Mouse (Mus musculus): ENCODE results near the gene Kras.

The Kras gene

GRCm38 (mm10) chr6:145249291-145250184 lies 501 bp downstream of the Kras start:
- DNase-seq (ENCODE audit: low spot score in 2 of 2) = peak; percentile 37 to 40

DNA sequence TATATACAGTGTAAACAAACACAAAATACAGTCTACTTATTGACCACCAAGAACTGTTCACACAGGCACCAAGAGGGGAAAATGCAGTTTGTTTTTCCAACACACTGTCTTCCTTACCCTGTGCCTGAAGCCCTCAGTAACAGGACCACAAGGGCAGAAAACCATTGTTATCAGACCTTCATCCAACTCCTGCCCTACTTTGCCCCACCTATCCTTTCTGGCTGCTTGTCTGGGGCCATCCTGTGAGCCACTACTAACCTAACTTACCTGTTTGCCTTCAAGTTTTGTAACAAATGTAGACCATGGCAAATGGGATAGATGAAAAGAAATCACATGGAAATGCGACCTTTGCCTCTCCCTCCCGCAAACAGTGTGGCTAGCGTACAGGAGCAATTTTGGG lies 2.2 kb downstream of the Kras start:
- DNase-seq (ENCODE audit: low spot score in 2 of 2) = no peak

- DNase-seq (ENCODE audit: low spot score in 2 of 2) = no peak
Measured at GRCm38 (mm10) chr6:145246841-145247240, 3.2 kb downstream of the Kras start.

- DNase-seq (ENCODE audit: low spot score in 2 of 2) = no peak
Measured at GRCm38 (mm10) chr6:145242521-145242920, 7.5 kb downstream of the Kras start.

DNA sequence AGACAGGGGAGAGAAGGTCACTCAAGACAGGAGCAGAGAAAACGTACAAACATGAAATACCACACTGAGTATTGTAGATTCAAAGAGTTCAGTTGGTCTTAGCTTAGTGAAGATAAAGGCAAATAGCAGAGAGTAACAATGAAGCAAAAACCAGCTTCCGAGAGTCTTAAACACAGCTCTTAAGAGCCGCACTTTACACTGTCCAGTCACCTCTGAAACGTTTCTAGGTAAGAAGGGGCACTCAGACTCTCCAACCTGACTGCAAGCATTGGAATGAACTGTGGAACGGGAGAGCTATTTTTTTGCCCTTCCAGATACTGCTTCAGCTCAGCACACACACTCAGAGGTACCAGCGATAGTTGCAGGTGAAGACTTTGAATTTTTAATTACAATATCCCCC lies 9.8 kb downstream of the Kras start:
- DNase-seq (ENCODE audit: low spot score in 2 of 2) = no peak

GRCm38 (mm10) chr6:145237148-145237547 lies 12.9 kb downstream of the Kras start:
- no peak for DNase-seq (ENCODE audit: low spot score in 2 of 2)

DNA sequence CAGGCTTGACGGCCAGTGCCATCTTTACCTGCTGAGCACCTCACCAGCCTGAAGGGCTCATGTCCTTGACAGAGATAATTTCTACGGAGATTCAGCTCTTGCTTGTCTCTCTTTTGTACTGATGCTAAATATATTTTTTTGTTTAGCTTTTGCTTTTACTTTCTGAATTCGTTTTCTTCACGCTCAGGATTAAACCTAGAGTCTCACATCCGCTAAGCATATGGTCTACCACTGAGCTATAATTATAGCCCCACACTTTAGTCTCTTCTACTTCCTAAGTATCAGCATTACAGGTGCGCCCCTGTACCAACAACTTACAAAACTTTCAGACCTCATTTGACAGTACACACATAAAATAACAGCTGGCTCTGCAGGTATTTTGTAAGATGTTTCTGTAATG lies 14.7 kb downstream of the Kras start:
- no peak for DNase-seq (ENCODE audit: low spot score in 2 of 2)

DNA sequence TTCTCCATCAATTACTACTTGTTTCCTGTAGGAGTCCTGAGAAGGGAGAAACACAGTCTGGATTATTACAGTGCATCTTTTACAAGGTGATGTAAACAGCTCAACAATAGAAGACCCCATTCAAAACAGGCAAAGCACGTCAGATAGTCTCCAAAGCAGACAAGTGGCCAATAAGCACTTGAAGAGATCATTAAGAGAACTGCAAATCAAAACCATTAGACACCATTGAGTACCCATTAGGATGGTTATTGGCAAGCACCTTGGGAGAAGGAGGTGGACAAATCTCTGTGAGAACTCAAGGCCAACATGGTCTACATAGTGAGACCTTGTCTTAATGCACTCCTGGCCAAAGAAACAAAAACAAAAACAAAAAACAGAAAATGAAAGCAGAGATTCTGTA lies 15.6 kb downstream of the Kras start:
- DNase-seq (ENCODE audit: low spot score in 2 of 2) = no peak

GRCm38 (mm10) chr6:145226296-145226695 lies 23.7 kb downstream of the Kras start:
- no peak for DNase-seq (ENCODE audit: low spot score in 2 of 2)

DNA sequence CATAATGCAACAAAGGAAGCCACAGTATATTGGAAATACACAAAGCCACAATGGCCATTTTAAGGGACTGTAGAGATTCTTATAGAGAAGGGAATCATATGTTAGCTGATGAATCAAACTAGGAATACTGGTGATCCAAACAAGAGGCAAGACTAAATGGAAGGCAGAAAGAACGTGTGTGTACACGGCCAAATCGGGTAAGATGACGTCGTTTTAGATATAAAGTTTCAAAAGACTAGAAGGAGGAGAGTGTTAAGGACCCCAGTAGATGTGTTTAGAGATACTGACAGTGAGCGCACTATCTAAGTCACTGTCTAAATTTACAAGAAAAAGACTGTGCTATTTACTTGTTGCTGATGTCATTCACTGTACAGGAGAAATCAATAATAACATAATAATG lies 25.8 kb downstream of the Kras start:
- DNase-seq (ENCODE audit: low spot score in 2 of 2) = no peak

- no peak for DNase-seq (ENCODE audit: low spot score in 2 of 2)
Measured at GRCm38 (mm10) chr6:145215826-145216225, 34.2 kb downstream of the Kras start.

DNA sequence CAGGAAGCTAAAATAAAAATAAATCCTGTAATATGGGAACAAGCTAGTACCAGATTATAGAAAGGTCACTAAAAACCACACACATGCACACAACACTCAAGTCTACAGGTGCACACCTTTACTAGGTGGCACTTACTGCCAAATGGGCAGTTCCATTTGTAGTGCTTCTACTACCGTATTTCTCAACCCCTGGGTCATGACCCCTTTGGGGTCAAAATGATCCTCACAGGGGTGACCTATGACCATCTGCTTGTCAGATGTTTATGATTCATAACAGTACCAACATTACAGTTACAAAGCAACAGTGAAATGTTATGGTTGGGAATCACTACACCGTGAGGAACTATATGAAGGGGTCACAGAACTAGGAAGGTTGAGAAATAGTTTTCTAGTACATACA lies 36.1 kb downstream of the Kras start:
- no peak for DNase-seq (ENCODE audit: low spot score in 2 of 2)

- DNase-seq (ENCODE audit: low spot score in 2 of 2) = no peak
Measured at GRCm38 (mm10) chr6:145211376-145212305, 38.4 kb downstream of the Kras start.

- peak; percentile 98 to 99 for DNase-seq (ENCODE audit: low spot score in 2 of 2)
Measured at GRCm38 (mm10) chr6:145210816-145211338, 39.2 kb downstream of the Kras start, which contains the start of the genes Casc1 and Etfrf1. Gene Casc1, minus strand, starts transcription at chr6:145211005. Gene Etfrf1, plus strand, starts transcription at chr6:145211134.

- no peak for DNase-seq (ENCODE audit: low spot score in 2 of 2)
Measured at GRCm38 (mm10) chr6:145210056-145210680, 39.9 kb downstream of the Kras start.

DNA sequence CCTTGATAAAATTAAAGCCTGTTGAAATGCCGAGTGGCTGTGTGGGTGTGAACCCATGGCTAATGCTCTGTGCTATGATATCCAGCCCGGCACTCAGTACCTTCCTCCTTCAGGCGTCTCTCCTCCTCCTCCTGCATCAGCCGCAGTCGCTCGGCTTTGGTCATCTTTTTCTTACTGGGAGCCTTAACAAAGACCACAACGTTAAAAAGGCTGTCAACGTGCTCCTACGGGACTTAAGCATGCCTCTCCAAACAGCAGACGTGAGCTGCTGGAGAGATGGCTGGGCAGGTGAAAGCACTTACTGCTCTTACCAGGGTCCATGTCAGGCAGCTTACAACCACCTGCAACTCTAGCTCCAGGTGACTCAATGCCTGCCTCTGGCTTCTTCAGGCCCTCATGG lies 44.9 kb downstream of the Kras start:
- DNase-seq (ENCODE audit: low spot score in 2 of 2) = no peak

DNA sequence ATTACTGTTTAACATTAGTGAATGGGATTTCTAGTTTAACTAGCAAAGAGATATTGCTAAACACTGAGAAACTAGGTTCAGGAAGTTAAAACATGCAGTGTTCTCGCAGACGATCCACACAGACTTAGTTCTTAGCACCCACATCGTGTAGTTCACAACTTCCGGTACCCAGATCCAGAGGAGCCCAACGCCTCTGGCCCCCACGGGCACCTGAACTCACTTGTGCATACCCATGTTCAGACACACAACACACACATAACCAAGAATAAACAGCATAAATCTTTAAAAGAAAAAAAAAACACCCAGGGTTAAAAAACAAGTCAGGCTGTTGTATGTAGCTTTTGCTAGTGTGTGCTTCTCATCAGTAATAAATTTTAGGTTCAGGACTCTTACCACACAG lies 45.6 kb downstream of the Kras start:
- no peak for DNase-seq (ENCODE audit: low spot score in 2 of 2)

- DNase-seq (ENCODE audit: low spot score in 2 of 2) = no peak
Measured at GRCm38 (mm10) chr6:145202432-145203125, 47.5 kb downstream of the Kras start.

DNA sequence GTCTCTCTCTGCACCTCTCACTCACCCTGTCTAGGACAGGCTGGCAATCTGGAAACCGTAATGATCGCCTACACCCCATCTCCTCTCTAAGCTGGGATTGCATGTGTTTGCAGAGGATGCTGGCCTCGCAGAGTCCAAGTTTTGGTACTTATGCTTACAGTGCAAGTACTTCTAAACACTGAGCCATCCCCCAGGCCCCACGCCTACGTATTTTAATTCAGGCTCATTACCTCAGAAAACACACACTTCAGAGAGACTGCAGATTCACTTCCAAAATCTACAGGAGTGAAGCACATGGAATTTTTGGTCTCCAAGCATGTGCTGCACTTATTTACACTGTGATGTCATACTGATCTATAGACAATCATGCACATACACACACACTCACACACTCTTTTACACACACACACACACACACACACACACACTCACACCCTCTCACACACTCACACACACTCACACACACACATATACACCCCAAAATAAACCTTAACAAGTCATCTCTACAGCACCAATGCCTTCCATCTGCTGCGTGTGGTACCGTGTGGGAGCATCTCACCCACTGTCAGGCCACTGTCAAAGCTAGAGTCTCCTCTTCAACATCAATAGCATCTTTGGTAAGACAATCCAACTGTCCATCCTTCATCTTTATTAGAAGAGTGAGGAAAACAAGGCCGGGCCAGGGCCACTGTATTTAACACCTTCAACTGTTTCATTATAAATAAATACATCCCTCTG lies 51.9 kb downstream of the Kras start:
- no peak for DNase-seq (ENCODE audit: low spot score in 2 of 2)

DNA sequence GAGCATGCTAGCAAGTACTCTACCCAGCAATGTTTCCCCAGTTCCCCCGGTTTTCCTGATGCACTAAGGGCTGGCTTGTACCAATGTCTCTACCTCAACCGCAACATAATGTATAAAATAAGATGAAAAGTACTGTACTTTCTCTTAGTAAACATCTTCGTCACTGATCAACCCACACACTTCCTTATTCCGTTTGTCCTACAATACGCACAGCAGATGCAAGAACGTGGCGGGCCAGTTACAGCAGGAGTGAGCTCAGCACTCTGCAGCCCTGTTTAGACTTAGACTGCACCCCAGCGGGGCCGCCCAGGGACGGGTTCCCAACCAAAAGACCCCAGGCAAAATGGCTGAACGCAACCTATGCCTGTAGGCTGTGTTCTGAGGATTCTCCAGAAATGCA lies 56.6 kb downstream of the Kras start:
- DNase-seq (ENCODE audit: low spot score in 2 of 2) = no peak
